Mouse (Mus musculus) liver, embryonic 15.5 days (tissue): ENCODE results near the gene Afg1l. TPM values are rescaled to one million over a fixed set of nuclear protein-coding genes. Genes with fewer than 3 reads are reported as not detected.

ENCODE experiments used
- ATAC-seq: fragments of 200-750 bp; cut with Nextera tagmentation; 2 replicates; pipeline ENCODE4 v1.8.0; 2017; ENCODE audit warnings: moderate number of reproducible peaks, mild to moderate bottlenecking, moderate library complexity; ENCODE audit not compliant: insufficient read depth
- H3K27ac ChIP-seq: fragments of 300-500 bp; sonication (generic); replicated peaks from 2 replicates; pipeline ENCODE4 v1.5.1; 2015; ENCODE audit warnings: mild to moderate bottlenecking, inconsistent platforms
- H3K27me3 ChIP-seq: fragments of 300-500 bp; sonication (generic); 2 replicates; pipeline ENCODE4 v1.6.1; 2015; ENCODE audit warnings: mild to moderate bottlenecking, inconsistent platforms
- H3K36me3 ChIP-seq: fragments of 300-500 bp; sonication (generic); replicated peaks from 2 replicates; pipeline ENCODE4 v1.6.1; 2015; ENCODE audit warnings: moderate library complexity, mild to moderate bottlenecking, inconsistent platforms
- H3K4me1 ChIP-seq: fragments of 300-500 bp; sonication (generic); replicated peaks from 2 replicates; pipeline ENCODE4 v1.6.1; 2015; ENCODE audit warnings: inconsistent platforms
- H3K4me2 ChIP-seq: fragments of 300-500 bp; sonication (generic); 2 replicates; pipeline ENCODE4 v1.6.1; 2015; ENCODE audit warnings: moderate library complexity, mild to moderate bottlenecking, inconsistent platforms
- H3K4me3 ChIP-seq: fragments of 300-500 bp; sonication (generic); replicated peaks from 2 replicates; pipeline ENCODE4 v1.5.1; 2015; ENCODE audit warnings: mild to moderate bottlenecking, inconsistent platforms
- H3K9ac ChIP-seq: fragments of 300-500 bp; sonication (generic); 2 replicates; pipeline ENCODE4 v1.6.1; 2015; ENCODE audit warnings: moderate library complexity, mild to moderate bottlenecking, inconsistent platforms
- H3K9me3 ChIP-seq: fragments of 300-500 bp; sonication (generic); replicated peaks from 2 replicates; pipeline ENCODE4 v1.6.1; 2016; ENCODE audit warnings: inconsistent platforms
- WGBS: fragments of 180-500 bp; shearing (Covaris S2); methylation state at CpG from one replicate; pipeline ENCODE4 v1.1.7; 2015; ENCODE audit warnings: mixed read lengths; ENCODE audit not compliant: insufficient replicate concordance; 5-methylcytosine and 5-hydroxymethylcytosine counted together
- polyA plus RNA-seq: library from polyadenylated mRNA; unstranded; fragments of >200 nt; fragmentation: Nextera tagmentation; extraction: Ambion mirVana; gene quantifications from 2 replicates; pipeline ENCODE4 v1.2.1, GENCODE M21; 2015

Afg1l gene
- polyA plus RNA-seq, 1 experiment from 2014 or later, result 2.3 TPM

- Histone ChIP-seq H3K9ac (no peak overlapping the region), H3K9me3 (no peaks in the 10 kb centered on the region), H3K27ac (no peak overlapping the region), H3K27me3 (peaks cover 5% of the 10 kb centered on the region; the same call in 1 of the 2 replicates), H3K4me3 (no peak overlapping the region), H3K4me2 (no peak overlapping the region), H3K4me1 (0 out of 2 replicates have a peak, but pooled peaks cover 3% of the 10 kb centered on the region), H3K36me3 (no peaks in the 10 kb centered on the region)
- no peak for ATAC-seq
- WGBS, result 57% methylated on average over 22 of the region's 22 CpGs
Measured at GRCm38 (mm10) chr10:42313222-42313786, 165.1 kb downstream of the Afg1l start.

DNA sequence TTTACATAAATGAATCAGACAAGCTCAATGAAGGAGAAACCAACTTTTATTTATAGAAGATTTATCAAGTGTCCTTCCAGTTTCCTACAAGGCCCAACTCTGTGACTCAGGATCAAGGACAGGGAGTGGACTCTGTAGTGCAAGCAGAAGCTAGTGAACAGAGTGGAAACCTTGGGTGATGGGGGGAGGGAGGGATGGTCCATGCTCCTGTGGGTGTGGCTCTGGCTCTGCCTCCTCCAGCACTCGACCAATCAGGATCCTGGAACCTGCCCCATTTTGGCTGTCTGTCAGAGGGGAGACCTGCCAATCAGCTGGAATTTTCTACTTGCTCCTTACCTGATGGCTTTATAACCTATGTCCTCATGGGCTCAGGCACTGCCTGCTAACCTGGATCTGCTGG, 165.8 kb downstream of the Afg1l start:
- Histone ChIP-seq H3K27me3 (peaks cover 10% of the 10 kb centered on the region), H3K4me2 (no peak overlapping the region), H3K4me3 (no peak overlapping the region), H3K9ac (no peak overlapping the region), H3K4me1 (0 out of 2 replicates have a peak, but pooled peaks cover 5% of the 10 kb centered on the region), H3K36me3 (no peaks in the 10 kb centered on the region), H3K27ac (no peak overlapping the region), H3K9me3 (no peaks in the 10 kb centered on the region)
- no peak for ATAC-seq
- WGBS, result 52% methylated on average over 1 of the region's 1 CpGs

- Histone ChIP-seq H3K4me1 (0 out of 2 replicates have a peak, but pooled peaks cover 5% of the 10 kb centered on the region), H3K36me3 (no peaks in the 10 kb centered on the region), H3K27me3 (peaks cover 10% of the 10 kb centered on the region), H3K4me2 (peak overlapping the region; percentile 49; the same call in 1 of the 2 replicates), H3K27ac (no peak overlapping the region), H3K4me3 (no peak overlapping the region), H3K9me3 (no peaks in the 10 kb centered on the region), H3K9ac (no peak overlapping the region)
- 33% methylated on average over 8 of the region's 8 CpGs for WGBS
- ATAC-seq, result no peak
Measured at GRCm38 (mm10) chr10:42308687-42308987, 169.7 kb downstream of the Afg1l start.

GRCm38 (mm10) chr10:42307980-42308686, 170.2 kb downstream of the Afg1l start:
- no peak overlapping the region for H3K9ac ChIP-seq
- WGBS, result 12% methylated on average over 20 of the region's 20 CpGs
- no peak for ATAC-seq

GRCm38 (mm10) chr10:42306422-42306821, 171.9 kb downstream of the Afg1l start:
- 73% methylated on average over 8 of the region's 8 CpGs for WGBS
- no peak for ATAC-seq
- no peak overlapping the region for H3K27ac ChIP-seq
- H3K9me3 ChIP-seq, result no peaks in the 10 kb centered on the region
- peaks cover 13% of the 10 kb centered on the region for H3K27me3 ChIP-seq
- H3K4me2 ChIP-seq, result no peak overlapping the region
- H3K4me1 ChIP-seq, result 0 out of 2 replicates have a peak, but pooled peaks cover 5% of the 10 kb centered on the region
- no peaks in the 10 kb centered on the region for H3K36me3 ChIP-seq
- no peak overlapping the region for H3K9ac ChIP-seq
- H3K4me3 ChIP-seq, result no peak overlapping the region

More at GRCm38 (mm10) chr10:42307980-42308686, 170.2 kb downstream of the Afg1l start:
- Histone ChIP-seq H3K4me3 (no peak overlapping the region), H3K36me3 (no peaks in the 10 kb centered on the region), H3K4me1 (0 out of 2 replicates have a peak, but pooled peaks cover 5% of the 10 kb centered on the region), H3K9me3 (no peaks in the 10 kb centered on the region), H3K4me2 (peak overlapping the region; percentile 49), H3K27ac (no peak overlapping the region), H3K27me3 (peaks cover 12% of the 10 kb centered on the region)

DNA sequence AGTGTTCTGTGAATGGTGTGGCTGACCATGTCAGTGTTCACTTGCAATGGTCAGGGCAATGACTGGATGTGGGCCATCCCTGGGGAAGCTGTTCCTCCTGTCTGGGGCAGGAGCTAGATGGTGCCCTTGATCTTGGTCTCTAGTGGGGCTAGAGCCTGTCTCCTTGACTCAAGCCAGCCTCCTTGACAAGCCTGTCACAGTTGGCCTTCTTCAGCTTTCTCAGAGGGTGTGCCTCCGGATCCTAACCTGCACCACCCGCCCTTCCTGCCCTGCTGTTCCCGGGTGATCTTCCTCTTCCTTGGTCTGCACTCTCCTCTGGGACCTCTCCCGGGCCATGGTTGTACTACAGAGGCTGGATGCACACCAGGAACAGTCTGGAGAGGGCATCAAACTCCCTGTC, 177.6 kb downstream of the Afg1l start:
- no peak for ATAC-seq
- H3K27ac ChIP-seq, result no peak overlapping the region
- H3K36me3 ChIP-seq, result no peaks in the 10 kb centered on the region
- H3K4me2 ChIP-seq, result no peak overlapping the region
- H3K9ac ChIP-seq, result no peak overlapping the region
- peaks cover 18% of the 10 kb centered on the region for H3K4me1 ChIP-seq
- H3K27me3 ChIP-seq, result peaks cover 3% of the 10 kb centered on the region; the same call in 1 of the 2 replicates
- no peaks in the 10 kb centered on the region for H3K9me3 ChIP-seq
- WGBS, result 36% methylated on average over 4 of the region's 4 CpGs
- no peak overlapping the region for H3K4me3 ChIP-seq

- Histone ChIP-seq H3K4me2 (no peak overlapping the region), H3K27me3 (peaks cover 3% of the 10 kb centered on the region; the same call in 1 of the 2 replicates), H3K4me3 (no peak overlapping the region), H3K9ac (no peak overlapping the region), H3K36me3 (no peaks in the 10 kb centered on the region), H3K4me1 (peaks cover 21% of the 10 kb centered on the region), H3K27ac (no peak overlapping the region), H3K9me3 (no peaks in the 10 kb centered on the region)
- WGBS, result 32% methylated on average over 7 of the region's 7 CpGs
- no peak for ATAC-seq
Measured at GRCm38 (mm10) chr10:42299967-42300366, 178.4 kb downstream of the Afg1l start.

GRCm38 (mm10) chr10:42299426-42299825, 178.9 kb downstream of the Afg1l start:
- ATAC-seq, result no peak
- Histone ChIP-seq H3K4me1 (peaks cover 25% of the 10 kb centered on the region), H3K9me3 (no peaks in the 10 kb centered on the region), H3K4me3 (no peak overlapping the region), H3K9ac (no peak overlapping the region), H3K4me2 (no peak overlapping the region), H3K36me3 (no peaks in the 10 kb centered on the region), H3K27ac (no peak overlapping the region), H3K27me3 (peaks cover 3% of the 10 kb centered on the region; the same call in 1 of the 2 replicates)
- 63% methylated on average over 6 of the region's 6 CpGs for WGBS

DNA sequence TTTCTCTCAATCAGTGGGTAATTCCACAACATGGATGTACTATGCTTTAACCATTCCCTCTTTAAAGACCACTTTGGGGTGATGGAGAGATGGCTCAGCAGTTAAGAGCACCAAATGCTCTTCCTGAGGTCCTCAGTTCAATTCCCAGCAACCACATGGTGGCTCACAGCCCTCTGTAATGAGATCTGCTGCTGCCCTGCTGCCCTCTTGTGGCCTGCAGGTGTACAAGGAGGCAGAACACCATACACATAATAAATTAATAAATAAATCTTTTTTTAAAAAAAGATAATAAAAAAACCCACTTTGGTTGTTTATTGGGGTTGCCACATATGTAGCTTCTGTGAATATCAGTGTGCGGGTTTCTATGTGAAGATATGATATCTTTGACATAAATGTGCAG, 180.4 kb downstream of the Afg1l start:
- no peak overlapping the region for H3K4me3 ChIP-seq
- ATAC-seq, result no peak
- WGBS, result 53% methylated on average over 1 of the region's 1 CpGs
- no peaks in the 10 kb centered on the region for H3K27me3 ChIP-seq
- H3K9ac ChIP-seq, result no peak overlapping the region
- no peak overlapping the region for H3K27ac ChIP-seq
- H3K4me2 ChIP-seq, result no peak overlapping the region
- peaks cover 31% of the 10 kb centered on the region for H3K4me1 ChIP-seq
- H3K9me3 ChIP-seq, result no peaks in the 10 kb centered on the region
- H3K36me3 ChIP-seq, result no peaks in the 10 kb centered on the region

- no peak overlapping the region for H3K4me3 ChIP-seq
- 63% methylated on average over 2 of the region's 2 CpGs for WGBS
- no peaks in the 10 kb centered on the region for H3K9me3 ChIP-seq
- no peaks in the 10 kb centered on the region for H3K27me3 ChIP-seq
- H3K27ac ChIP-seq, result no peak overlapping the region
- peaks cover 31% of the 10 kb centered on the region for H3K4me1 ChIP-seq
- H3K4me2 ChIP-seq, result no peak overlapping the region
- no peak for ATAC-seq
- H3K9ac ChIP-seq, result no peak overlapping the region
- no peaks in the 10 kb centered on the region for H3K36me3 ChIP-seq
Measured at GRCm38 (mm10) chr10:42297109-42297508, 181.3 kb downstream of the Afg1l start.

- WGBS, result 30% methylated on average over 4 of the region's 4 CpGs
- Histone ChIP-seq H3K36me3 (no peaks in the 10 kb centered on the region), H3K27ac (no peak overlapping the region), H3K9me3 (no peaks in the 10 kb centered on the region), H3K4me2 (no peak overlapping the region), H3K4me1 (peaks cover 31% of the 10 kb centered on the region), H3K27me3 (no peaks in the 10 kb centered on the region), H3K9ac (no peak overlapping the region), H3K4me3 (no peak overlapping the region)
- peak; percentile 84 for ATAC-seq
Measured at GRCm38 (mm10) chr10:42296559-42296958, 181.8 kb downstream of the Afg1l start.
